Mouse (Mus musculus): ENCODE data around the gene Trp53bp2.

- TF ChIP-seq EP300 (IDR thresholded peaks at IDR 0.05; ENCODE audit: low read depth in 1 of 2, low read length in 2 of 2) (no peak), CTCF (IDR thresholded peaks at IDR 0.05 in 2 of 3, conservative IDR thresholded peaks at IDR 0.05 in 1 of 3; ENCODE audit: control insufficient read depth in 1 of 3, insufficient read depth in 1 of 3, low read depth in 2 of 3, low read length in 3 of 3, poor library complexity in 1 of 3, severe bottlenecking in 1 of 3) (no peak), POLR2A (IDR thresholded peaks at IDR 0.05; ENCODE audit: control insufficient read depth in 1 of 2, insufficient read depth in 1 of 2, low read depth in 1 of 2, low read length in 2 of 2, poor library complexity in 1 of 2) (no peak), POLR2AphosphoS2 (IDR thresholded peaks at IDR 0.05; ENCODE audit: low read length) (no peak), KAT2A (conservative IDR thresholded peaks at IDR 0.05; ENCODE audit: low read depth, low read length) (no peak), USF1 (IDR thresholded peaks at IDR 0.05; ENCODE audit: low read depth, low read length) (no peak), SIN3A (IDR thresholded peaks at IDR 0.05; ENCODE audit: low read length) (no peak), CHD2 (IDR thresholded peaks at IDR 0.05; ENCODE audit: low read length) (no peak), HCFC1 (IDR thresholded peaks at IDR 0.05; ENCODE audit: low read depth, low read length) (no peak), TAL1 (IDR thresholded peaks at IDR 0.05; ENCODE audit: low read length) (no peak)
These were observed 90.6 kb downstream of the Trp53bp2 start for GRCm38 (mm10) chr1:182499443-182500089.
